Mouse (Mus musculus) lung, adult 2 months (tissue): Measurements from ENCODE around the gene Rfx4. TPM values are rescaled to one million over a fixed set of nuclear protein-coding genes. Genes with fewer than 3 reads are reported as not detected.

Source experiments
- DNase-seq: peaks from one replicate; pipeline ENCODE4 v3.0.0; 2022
- H3K4me1 ChIP-seq: fragments of 200-500 bp; 2 replicates; pipeline ENCODE4 v1.6.1; 2011; ENCODE audit warnings: low read length; ENCODE audit not compliant: control insufficient read depth, insufficient read depth
- H3K4me3 ChIP-seq: fragments of 200-500 bp; replicated peaks from 2 replicates; pipeline ENCODE3; 2011; ENCODE audit warnings: low read depth, mild to moderate bottlenecking, control low read depth, low read length; ENCODE audit errors: extremely low read depth
- CTCF ChIP-seq: fragments of 200-500 bp; IDR thresholded peaks from 2 replicates; pipeline ENCODE4 v1.5.1; 2011; ENCODE audit warnings: mild to moderate bottlenecking, low read length, control low read depth; ENCODE audit not compliant: insufficient read depth
- POLR2A ChIP-seq: fragments of 200-500 bp; IDR thresholded peaks from 2 replicates; pipeline ENCODE4 v1.6.1; 2011; ENCODE audit warnings: low read depth, mild to moderate bottlenecking, control low read depth, low read length, borderline replicate concordance; ENCODE audit errors: extremely low read depth
- WGBS: fragments of 180-500 bp; shearing (Covaris S2); methylation state at CpG from one replicate; pipeline ENCODE4 v1.1.7; 2018; 5-methylcytosine and 5-hydroxymethylcytosine counted together
- polyA plus RNA-seq: library from polyadenylated mRNA; depleted of rRNA; stranded (reverse); fragments of >200 nt; gene quantifications from 2 replicates; pipeline ENCODE4 v1.2.3, GENCODE M21; 2012

Rfx4 gene
- polyA plus RNA-seq, 1 experiment: 0.13 TPM

DNA sequence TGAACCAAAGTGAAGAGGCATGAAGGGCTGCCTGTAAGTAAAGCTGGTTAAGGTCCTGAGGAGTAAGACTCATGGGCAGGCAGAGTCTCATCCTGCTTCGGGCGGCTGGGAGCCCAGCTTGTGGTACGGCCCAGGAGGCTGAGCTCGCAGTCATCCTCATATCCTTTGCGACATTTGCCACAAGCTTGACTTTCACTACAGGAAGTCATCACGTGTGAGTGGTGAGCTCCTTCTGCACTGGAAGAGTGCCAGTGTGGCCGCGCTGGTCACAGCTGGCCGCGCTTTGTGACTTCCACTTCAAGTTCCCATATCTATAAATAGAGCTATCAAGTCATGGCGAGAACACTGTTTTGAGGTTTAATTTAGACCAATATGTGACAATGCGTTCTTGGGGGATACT, 18.7 kb downstream of the Rfx4 start:
- peak; percentile 23 for DNase-seq
- Histone ChIP-seq H3K4me1 (no peaks in the 10 kb centered on the region; the same call in 1 of the 2 replicates), H3K4me3 (no peak overlapping the region)
- WGBS: 19% methylated on average over 12 of the region's 12 CpGs
- no peak for TF ChIP-seq CTCF
- TF ChIP-seq POLR2A: no peak

DNA sequence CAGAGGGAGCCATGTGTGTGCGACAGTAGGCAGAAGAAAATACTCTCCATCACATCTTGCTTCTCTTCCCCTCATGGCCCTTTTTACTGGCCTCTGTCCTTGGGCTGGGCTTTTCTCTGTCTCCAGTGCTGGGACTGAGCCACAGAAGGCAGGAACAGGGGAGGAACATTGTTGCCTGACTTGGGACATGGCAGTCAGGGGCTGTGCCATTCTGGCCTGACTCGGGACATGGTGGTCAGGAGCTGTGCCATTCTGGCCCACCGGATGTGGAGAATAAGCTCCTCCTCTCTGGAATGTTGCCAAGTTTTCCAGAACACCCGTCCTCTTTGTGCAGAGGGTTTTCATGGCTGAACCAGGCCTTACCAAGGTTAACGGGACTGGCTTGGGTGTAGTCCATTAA, 21.2 kb downstream of the Rfx4 start:
- 54% methylated on average over 5 of the region's 5 CpGs for WGBS
- no peak for DNase-seq
- H3K4me3 ChIP-seq: no peak overlapping the region
- TF ChIP-seq CTCF (no peak), POLR2A (no peak)
- H3K4me1 ChIP-seq: no peaks in the 10 kb centered on the region; the same call in 1 of the 2 replicates

DNA sequence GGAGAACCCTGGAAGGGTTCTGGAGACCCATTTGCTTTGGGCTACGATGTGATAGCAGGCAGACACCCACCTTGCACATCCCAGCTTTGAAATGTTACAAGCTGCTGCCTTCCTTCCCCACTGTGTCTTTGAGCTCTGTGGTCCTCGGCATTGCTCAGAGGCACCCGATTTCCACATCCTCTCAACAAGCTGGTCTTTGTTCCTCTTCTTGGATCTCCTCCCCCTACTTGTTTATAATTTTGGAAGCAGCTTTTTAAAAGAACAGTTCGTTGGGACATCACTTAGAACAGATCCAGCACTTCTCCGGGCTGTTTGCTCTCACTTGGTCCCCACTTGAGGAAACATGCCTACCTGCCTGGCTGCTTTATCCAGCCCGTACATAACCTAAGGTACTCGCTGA, 22.1 kb downstream of the Rfx4 start:
- DNase-seq: no peak
- TF ChIP-seq CTCF: no peak
- TF ChIP-seq POLR2A: no peak
- Histone ChIP-seq H3K4me1 (no peaks in the 10 kb centered on the region; the same call in 1 of the 2 replicates), H3K4me3 (no peak overlapping the region)
- 44% methylated on average over 7 of the region's 7 CpGs for WGBS

DNA sequence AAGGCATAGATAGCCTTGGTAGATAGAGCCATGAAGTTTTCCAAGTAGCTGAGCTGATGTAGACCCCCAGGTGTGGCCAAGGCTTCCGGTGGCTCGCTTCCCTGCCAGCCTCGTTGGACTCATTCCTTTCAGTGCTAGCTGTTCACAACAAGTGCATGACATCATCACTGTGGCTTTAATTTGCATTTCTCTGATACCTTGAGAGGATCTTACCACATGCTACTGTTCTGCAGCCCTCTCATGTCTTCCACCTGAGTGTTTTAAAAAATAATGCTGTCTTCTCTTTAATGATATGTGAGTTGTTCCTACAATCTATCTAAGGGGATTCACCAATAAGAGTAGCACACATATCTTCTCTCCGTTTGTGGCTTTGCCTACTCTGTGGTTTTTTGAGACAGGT, 25.0 kb downstream of the Rfx4 start:
- 58% methylated on average over 4 of the region's 4 CpGs for WGBS
- DNase-seq: no peak
- TF ChIP-seq POLR2A: no peak
- no peak for TF ChIP-seq CTCF

GRCm38 (mm10) chr10:84785339-84785738, 29.5 kb downstream of the Rfx4 start:
- TF ChIP-seq CTCF (no peak), POLR2A (no peak)
- no peak for DNase-seq
- H3K4me1 ChIP-seq: no peaks in the 10 kb centered on the region
- H3K4me3 ChIP-seq: no peak overlapping the region
- 25% methylated on average over 4 of the region's 4 CpGs for WGBS

More for the DNA sequence above, 25.0 kb downstream of the Rfx4 start:
- H3K4me3 ChIP-seq: no peak overlapping the region
- no peaks in the 10 kb centered on the region for H3K4me1 ChIP-seq

DNA sequence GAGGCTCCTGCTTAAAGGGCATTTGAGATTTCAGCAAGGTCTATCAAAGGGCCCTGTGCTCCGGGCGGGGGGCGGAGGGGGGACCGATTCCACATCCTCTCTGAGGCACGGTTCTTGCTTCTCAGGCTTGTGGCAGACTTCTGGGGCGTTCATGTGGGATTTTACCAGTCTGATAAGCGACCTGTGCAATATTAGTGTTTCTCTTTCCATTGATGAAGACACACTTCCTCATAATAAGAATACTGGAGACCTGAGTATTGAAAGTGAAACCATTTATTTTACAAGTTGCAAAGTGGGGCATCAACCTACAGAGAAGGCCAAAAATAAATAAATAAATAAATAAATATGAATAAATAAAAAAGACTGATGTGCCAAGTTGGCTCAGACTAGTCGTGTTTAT, 34.5 kb downstream of the Rfx4 start:
- no peak for TF ChIP-seq POLR2A
- TF ChIP-seq CTCF: no peak
- no peak overlapping the region for H3K4me3 ChIP-seq
- DNase-seq: no peak
- 71% methylated on average over 8 of the region's 8 CpGs for WGBS
- H3K4me1 ChIP-seq: no peaks in the 10 kb centered on the region

- TF ChIP-seq POLR2A: no peak
- TF ChIP-seq CTCF: no peak
- Histone ChIP-seq H3K4me1 (no peaks in the 10 kb centered on the region), H3K4me3 (no peak overlapping the region)
- no peak for DNase-seq
- WGBS: 59% methylated on average over 3 of the region's 3 CpGs
Measured at GRCm38 (mm10) chr10:84791181-84791580, 35.3 kb downstream of the Rfx4 start.

- 63% methylated on average over 6 of the region's 6 CpGs for WGBS
- no peak for DNase-seq
- Histone ChIP-seq H3K4me3 (no peak overlapping the region), H3K4me1 (no peaks in the 10 kb centered on the region)
- TF ChIP-seq CTCF (no peak), POLR2A (no peak)
Measured at GRCm38 (mm10) chr10:84801521-84801920, 45.7 kb downstream of the Rfx4 start.

GRCm38 (mm10) chr10:84803216-84803844, 47.5 kb downstream of the Rfx4 start:
- TF ChIP-seq POLR2A (no peak), CTCF (no peak)
- WGBS: 82% methylated on average over 13 of the region's 13 CpGs
- Histone ChIP-seq H3K4me1 (no peaks in the 10 kb centered on the region), H3K4me3 (no peak overlapping the region)
- DNase-seq: no peak

- no peak for DNase-seq
- Histone ChIP-seq H3K4me1 (no peaks in the 10 kb centered on the region), H3K4me3 (no peak overlapping the region)
- 55% methylated on average over 3 of the region's 3 CpGs for WGBS
- no peak for TF ChIP-seq CTCF
- TF ChIP-seq POLR2A: no peak
Measured at GRCm38 (mm10) chr10:84805576-84805975, 49.7 kb downstream of the Rfx4 start.
